Mouse (Mus musculus) kidney, postnatal 0 days (tissue): ENCODE measurements at regions not wholly inside any gene's neighbourhood (a gene's known extent, or its start where the extent isn't known, plus 50 kb on each side); places are given as distances from the start of the nearest gene placed in this dataset.

Source experiments
- ATAC-seq: fragments of 200-750 bp; cut with Nextera tagmentation; replicated peaks from 2 replicates; pipeline ENCODE4 v1.8.0; 2017; ENCODE audit warnings: low read depth, moderate number of reproducible peaks, moderate TSS enrichment, moderate library complexity; ENCODE audit not compliant: low FRiP score
- DNase-seq: peaks from one replicate; pipeline ENCODE4 v3.0.0-alpha.2; 2016; ENCODE audit warnings: low spot score
- H3K27ac ChIP-seq: fragments of 300-500 bp; sonication (generic); 2 replicates; pipeline ENCODE4 v1.5.1; 2014; ENCODE audit warnings: mild to moderate bottlenecking
- H3K27me3 ChIP-seq: fragments of 300-500 bp; sonication (generic); 2 replicates; pipeline ENCODE4 v1.6.1; 2014; ENCODE audit warnings: low read length, mixed read lengths; ENCODE audit not compliant: insufficient read depth
- H3K36me3 ChIP-seq: fragments of 300-500 bp; sonication (generic); 2 replicates; pipeline ENCODE4 v1.6.1; 2014; ENCODE audit warnings: low read length, mixed read lengths; ENCODE audit not compliant: insufficient read depth
- H3K4me1 ChIP-seq: fragments of 300-500 bp; sonication (generic); replicated peaks from 2 replicates; pipeline ENCODE4 v1.6.1; 2014; ENCODE audit warnings: antibody characterized with exemption, low read length, mixed read lengths; ENCODE audit not compliant: insufficient read depth
- H3K4me2 ChIP-seq: fragments of 300-500 bp; sonication (generic); 2 replicates; pipeline ENCODE4 v1.6.1; 2014; ENCODE audit warnings: mild to moderate bottlenecking, low read length, moderate library complexity, mixed read lengths
- H3K4me3 ChIP-seq: fragments of 300-500 bp; sonication (generic); replicated peaks from 2 replicates; pipeline ENCODE4 v1.5.1; 2014; ENCODE audit warnings: low read depth, low read length
- H3K9ac ChIP-seq: fragments of 300-500 bp; sonication (generic); 2 replicates; pipeline ENCODE4 v1.6.1; 2014; ENCODE audit warnings: low read depth, low read length
- H3K9me3 ChIP-seq: fragments of 300-500 bp; sonication (generic); replicated peaks from 2 replicates; pipeline ENCODE4 v1.6.1; 2016; ENCODE audit warnings: low read length, inconsistent platforms, mixed read lengths
- CTCF ChIP-seq: IDR thresholded peaks from 2 replicates; pipeline ENCODE4 v1.5.1; 2016; ENCODE audit warnings: antibody characterized with exemption, low read depth, mild to moderate bottlenecking, moderate library complexity
- WGBS: fragments of 180-500 bp; shearing (Covaris S2); extraction: QIAGEN DNeasy Blood & Tissue Kit; methylation state at CpG from one replicate; pipeline ENCODE4 v1.1.7; 2014; 5-methylcytosine and 5-hydroxymethylcytosine counted together

GRCm38 (mm10) chr17:47178705-47179104 is 168.3 kb upstream of the Ubr2 start:
- H3K4me1 ChIP-seq, result peaks cover 32% of the 10 kb centered on the region
- ATAC-seq (no peak), DNase-seq (no peak)
- peak overlapping the region; percentile 80 for H3K27ac ChIP-seq
- H3K9me3 ChIP-seq, result no peaks in the 10 kb centered on the region
- WGBS, result 31% methylated on average over 5 of the region's 5 CpGs
- no peaks in the 10 kb centered on the region for H3K36me3 ChIP-seq
- no peak overlapping the region for H3K4me3 ChIP-seq
- H3K9ac ChIP-seq, result 0 out of 2 replicates have a peak overlapping the region, but pooled peaks have one; percentile 27
- no peak for TF ChIP-seq CTCF
- no peaks in the 10 kb centered on the region for H3K27me3 ChIP-seq
- 0 out of 2 replicates have a peak overlapping the region, but pooled peaks have one; percentile 7 for H3K4me2 ChIP-seq

DNA sequence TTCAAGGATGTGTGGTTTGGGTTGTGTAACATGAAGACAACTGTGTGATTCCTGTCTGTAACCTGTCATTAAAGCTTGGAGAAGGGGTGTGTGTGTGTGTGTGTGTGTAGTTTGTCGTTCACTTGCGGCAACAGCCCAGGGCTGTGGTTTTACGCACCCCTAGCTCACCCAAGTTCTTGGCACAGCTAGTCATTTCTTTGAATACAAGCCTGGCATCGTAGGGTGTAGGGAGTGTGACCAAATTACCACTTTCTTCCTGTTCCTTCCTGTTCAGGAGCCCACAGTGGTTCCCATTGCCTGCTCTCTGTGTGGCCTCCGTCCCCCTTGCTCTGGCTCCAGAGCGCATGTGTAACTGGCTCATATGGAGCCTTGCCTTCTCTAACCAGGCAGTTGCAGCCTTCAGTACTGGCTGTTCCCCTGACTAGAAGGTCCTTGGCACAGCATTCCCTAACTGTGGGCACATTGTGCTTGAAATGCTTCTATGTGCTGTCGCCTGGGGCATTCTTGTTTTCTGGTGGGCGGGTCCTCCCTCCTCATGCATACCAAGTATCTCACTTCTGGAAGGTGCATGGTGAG is 167.4 kb upstream of the Ubr2 start:
- H3K36me3 ChIP-seq, result no peaks in the 10 kb centered on the region
- no peaks in the 10 kb centered on the region for H3K9me3 ChIP-seq
- no peak overlapping the region for H3K4me3 ChIP-seq
- peak overlapping the region; percentile 80 for H3K27ac ChIP-seq
- H3K4me2 ChIP-seq, result no peak overlapping the region
- H3K9ac ChIP-seq, result no peak overlapping the region
- no peak for DNase-seq
- no peak for TF ChIP-seq CTCF
- no peaks in the 10 kb centered on the region for H3K27me3 ChIP-seq
- H3K4me1 ChIP-seq, result peaks cover 30% of the 10 kb centered on the region
- ATAC-seq, result no peak
- 78% methylated on average over 8 of the region's 8 CpGs for WGBS

GRCm38 (mm10) chr17:47176328-47176727 is 166.0 kb upstream of the Ubr2 start:
- Histone ChIP-seq H3K4me3 (no peak overlapping the region), H3K4me1 (peaks cover 18% of the 10 kb centered on the region), H3K27me3 (no peaks in the 10 kb centered on the region), H3K27ac (no peak overlapping the region), H3K9ac (no peak overlapping the region), H3K36me3 (no peaks in the 10 kb centered on the region), H3K4me2 (no peak overlapping the region), H3K9me3 (no peaks in the 10 kb centered on the region)
- DNase-seq (no peak), ATAC-seq (no peak)
- no peak for TF ChIP-seq CTCF
- WGBS, result 42% methylated on average over 5 of the region's 5 CpGs

- peak; percentile 83 for ATAC-seq
- WGBS, result 42% methylated on average over 12 of the region's 12 CpGs
- peak overlapping the region; percentile 9 for H3K27ac ChIP-seq
- H3K9me3 ChIP-seq, result no peaks in the 10 kb centered on the region
- TF ChIP-seq CTCF, result no peak
- DNase-seq, result peak; percentile 96
- H3K36me3 ChIP-seq, result no peaks in the 10 kb centered on the region
- H3K4me1 ChIP-seq, result peaks cover 18% of the 10 kb centered on the region
- H3K9ac ChIP-seq, result no peak overlapping the region
- 0 out of 2 replicates have a peak overlapping the region, but pooled peaks have one; percentile 27 for H3K4me2 ChIP-seq
- no peaks in the 10 kb centered on the region for H3K27me3 ChIP-seq
- 0 out of 2 replicates have a peak overlapping the region, but pooled peaks have one; percentile 11 for H3K4me3 ChIP-seq
Observed at GRCm38 (mm10) chr17:47174748-47175215, 164.4 kb upstream of the Ubr2 start.

GRCm38 (mm10) chr17:47171801-47172200 is 161.4 kb upstream of the Ubr2 start:
- H3K4me2 ChIP-seq, result no peak overlapping the region
- no peaks in the 10 kb centered on the region for H3K9me3 ChIP-seq
- no peaks in the 10 kb centered on the region for H3K27me3 ChIP-seq
- no peak overlapping the region for H3K4me3 ChIP-seq
- H3K27ac ChIP-seq, result no peak overlapping the region
- 91% methylated on average over 5 of the region's 5 CpGs for WGBS
- DNase-seq (no peak), ATAC-seq (no peak)
- H3K9ac ChIP-seq, result no peak overlapping the region
- TF ChIP-seq CTCF, result no peak
- peaks cover 11% of the 10 kb centered on the region for H3K4me1 ChIP-seq
- no peaks in the 10 kb centered on the region for H3K36me3 ChIP-seq

DNA sequence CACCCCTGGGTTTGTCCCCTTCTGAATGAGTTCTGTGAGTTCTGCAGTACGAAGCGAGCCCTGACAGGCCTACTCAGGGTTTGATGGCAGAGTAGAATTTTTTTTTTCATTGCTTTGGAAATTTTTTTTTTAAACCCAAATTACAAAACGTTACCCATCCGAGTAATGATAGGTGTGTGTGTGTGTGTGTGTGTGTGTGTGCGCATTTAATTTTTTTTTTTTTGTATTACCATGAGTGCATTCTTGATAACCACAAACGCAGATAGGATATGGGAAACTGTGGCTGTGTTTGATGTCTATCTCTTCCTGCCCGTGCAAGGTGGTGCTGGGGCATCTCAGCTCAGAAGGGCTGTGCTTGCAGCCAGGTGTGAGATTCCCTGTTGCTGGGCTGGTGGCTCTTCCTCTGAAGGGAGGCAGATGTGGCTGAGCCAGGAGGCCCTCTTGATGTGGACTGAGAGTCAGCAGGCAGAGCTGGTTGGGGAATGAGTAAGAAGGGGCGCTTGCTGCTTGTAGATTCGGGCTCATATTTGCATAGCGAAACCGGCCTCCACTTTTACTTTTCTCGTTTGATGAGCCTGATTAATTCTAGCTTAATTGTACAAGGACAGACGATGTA is 160.7 kb upstream of the Ubr2 start:
- Histone ChIP-seq H3K36me3 (no peaks in the 10 kb centered on the region), H3K4me2 (no peak overlapping the region), H3K4me3 (no peak overlapping the region), H3K9me3 (no peaks in the 10 kb centered on the region), H3K9ac (no peak overlapping the region), H3K4me1 (peaks cover 14% of the 10 kb centered on the region), H3K27ac (no peak overlapping the region), H3K27me3 (no peaks in the 10 kb centered on the region)
- no peak for DNase-seq
- TF ChIP-seq CTCF, result no peak
- 83% methylated on average over 13 of the region's 13 CpGs for WGBS
- no peak for ATAC-seq
